Mouse (Mus musculus) lung, adult 2 months (tissue): ENCODE measurements around the gene Astn2. TPM values are rescaled to one million over a fixed set of nuclear protein-coding genes. Genes with fewer than 3 reads are reported as not detected.

ENCODE experiments used
- DNase-seq: peaks from one replicate; pipeline ENCODE4 v3.0.0; 2022
- H3K4me1 ChIP-seq: fragments of 200-500 bp; 2 replicates; pipeline ENCODE4 v1.6.1; 2011; ENCODE audit warnings: low read length; ENCODE audit not compliant: control insufficient read depth, insufficient read depth
- H3K4me3 ChIP-seq: fragments of 200-500 bp; replicated peaks from 2 replicates; pipeline ENCODE3; 2011; ENCODE audit warnings: low read depth, mild to moderate bottlenecking, control low read depth, low read length; ENCODE audit errors: extremely low read depth
- CTCF ChIP-seq: fragments of 200-500 bp; IDR thresholded peaks from 2 replicates; pipeline ENCODE4 v1.5.1; 2011; ENCODE audit warnings: mild to moderate bottlenecking, low read length, control low read depth; ENCODE audit not compliant: insufficient read depth
- POLR2A ChIP-seq: fragments of 200-500 bp; IDR thresholded peaks from 2 replicates; pipeline ENCODE4 v1.6.1; 2011; ENCODE audit warnings: low read depth, mild to moderate bottlenecking, control low read depth, low read length, borderline replicate concordance; ENCODE audit errors: extremely low read depth
- WGBS: fragments of 180-500 bp; shearing (Covaris S2); methylation state at CpG from one replicate; pipeline ENCODE4 v1.1.7; 2018; 5-methylcytosine and 5-hydroxymethylcytosine counted together
- polyA plus RNA-seq: library from polyadenylated mRNA; depleted of rRNA; stranded (reverse); fragments of >200 nt; gene quantifications from 2 replicates; pipeline ENCODE4 v1.2.3, GENCODE M21; 2012

The Astn2 gene
- polyA plus RNA-seq, 1 experiment, result 10.7 TPM

- 51% methylated on average over 5 of the region's 5 CpGs for WGBS
- H3K4me1 ChIP-seq, result no peaks in the 10 kb centered on the region
- DNase-seq, result no peak
- TF ChIP-seq CTCF (no peak), POLR2A (no peak)
- H3K4me3 ChIP-seq, result no peak overlapping the region
Observed at GRCm38 (mm10) chr4:65758174-65758874, 646.1 kb downstream of the Astn2 start.

- no peak for DNase-seq
- 57% methylated on average over 3 of the region's 3 CpGs for WGBS
Observed at GRCm38 (mm10) chr4:65752941-65753340, 651.5 kb downstream of the Astn2 start.

GRCm38 (mm10) chr4:65744788-65745187, 659.6 kb downstream of the Astn2 start:
- Histone ChIP-seq H3K4me1 (no peaks in the 10 kb centered on the region), H3K4me3 (no peak overlapping the region)
- no peak for DNase-seq
- TF ChIP-seq POLR2A (no peak), CTCF (no peak)

More at GRCm38 (mm10) chr4:65752941-65753340, 651.5 kb downstream of the Astn2 start:
- no peak overlapping the region for H3K4me3 ChIP-seq
- H3K4me1 ChIP-seq, result no peaks in the 10 kb centered on the region
- TF ChIP-seq CTCF (no peak), POLR2A (no peak)

GRCm38 (mm10) chr4:65744088-65744610, 660.3 kb downstream of the Astn2 start:
- 58% methylated on average over 5 of the region's 5 CpGs for WGBS
- Histone ChIP-seq H3K4me3 (no peak overlapping the region), H3K4me1 (no peaks in the 10 kb centered on the region)
- no peak for TF ChIP-seq CTCF
- no peak for TF ChIP-seq POLR2A
- no peak for DNase-seq

GRCm38 (mm10) chr4:65743160-65743691, 661.2 kb downstream of the Astn2 start:
- TF ChIP-seq POLR2A (no peak), CTCF (no peak)
- Histone ChIP-seq H3K4me1 (no peaks in the 10 kb centered on the region), H3K4me3 (no peak overlapping the region)
- DNase-seq, result no peak

GRCm38 (mm10) chr4:65724414-65724813, 680.0 kb downstream of the Astn2 start:
- WGBS, result 49% methylated on average over 6 of the region's 6 CpGs

GRCm38 (mm10) chr4:65719610-65720009, 684.8 kb downstream of the Astn2 start:
- Histone ChIP-seq H3K4me3 (no peak overlapping the region), H3K4me1 (no peaks in the 10 kb centered on the region)
- no peak for TF ChIP-seq CTCF
- no peak for TF ChIP-seq POLR2A
- no peak for DNase-seq
- 72% methylated on average over 2 of the region's 2 CpGs for WGBS

More at GRCm38 (mm10) chr4:65724414-65724813, 680.0 kb downstream of the Astn2 start:
- no peak overlapping the region for H3K4me3 ChIP-seq
- TF ChIP-seq CTCF, result no peak
- TF ChIP-seq POLR2A, result no peak
- no peaks in the 10 kb centered on the region for H3K4me1 ChIP-seq
- no peak for DNase-seq

- DNase-seq, result no peak
- WGBS, result 83% methylated on average over 1 of the region's 1 CpGs
- Histone ChIP-seq H3K4me1 (no peaks in the 10 kb centered on the region), H3K4me3 (no peak overlapping the region)
- TF ChIP-seq CTCF, result no peak
- no peak for TF ChIP-seq POLR2A
Observed at GRCm38 (mm10) chr4:65717899-65718298, 686.5 kb downstream of the Astn2 start.

GRCm38 (mm10) chr4:65716086-65716485, 688.3 kb downstream of the Astn2 start:
- DNase-seq, result no peak
- 83% methylated on average over 2 of the region's 2 CpGs for WGBS
- Histone ChIP-seq H3K4me3 (no peak overlapping the region), H3K4me1 (no peaks in the 10 kb centered on the region)
- TF ChIP-seq POLR2A (no peak), CTCF (no peak)

- TF ChIP-seq CTCF, result no peak
- TF ChIP-seq POLR2A, result no peak
- H3K4me3 ChIP-seq, result no peak overlapping the region
- 80% methylated on average over 2 of the region's 2 CpGs for WGBS
- H3K4me1 ChIP-seq, result no peaks in the 10 kb centered on the region
- DNase-seq, result no peak
Observed at GRCm38 (mm10) chr4:65711678-65712077, 692.7 kb downstream of the Astn2 start.

GRCm38 (mm10) chr4:65710623-65711022, 693.8 kb downstream of the Astn2 start:
- no peak for DNase-seq
- Histone ChIP-seq H3K4me3 (no peak overlapping the region), H3K4me1 (no peaks in the 10 kb centered on the region)
- TF ChIP-seq POLR2A, result no peak
- no peak for TF ChIP-seq CTCF
